Mouse (Mus musculus): ENCODE measurements around the gene Klhl5.
A peak's percentile ranks its signal among the peaks of the same experiment; 100 is the strongest.
"Not testable (repeated sequence)": the region's sequence is repeated elsewhere in the genome, so short reads cannot be mapped to it uniquely, and the experiment has no call there.

The Klhl5 gene

DNA sequence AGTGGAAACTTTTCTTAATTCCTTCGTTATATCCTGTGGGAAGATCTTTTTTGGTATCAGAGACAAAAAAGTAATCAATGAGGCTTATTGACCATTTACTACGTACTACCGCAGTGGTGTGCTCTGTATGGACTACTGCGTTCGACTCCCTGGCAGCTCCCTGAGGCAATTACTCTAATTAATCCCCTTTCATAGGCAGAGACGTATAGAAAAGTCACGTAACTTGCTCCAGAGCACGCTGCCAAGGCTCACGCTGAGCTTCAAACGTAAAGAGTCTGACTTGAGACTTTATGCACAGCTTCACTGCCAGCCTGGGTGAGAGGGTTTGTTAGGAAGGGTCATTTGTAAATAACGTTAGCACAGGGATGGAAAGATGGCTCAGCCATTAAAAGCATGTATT is 7.3 kb upstream of the Klhl5 start:
- DNase-seq, result no peak

GRCm38 (mm10) chr5:65101209-65101608 is 6.1 kb upstream of the Klhl5 start:
- DNase-seq, result no peak

- DNase-seq, result no peak
These were observed 5.7 kb upstream of the Klhl5 start for GRCm38 (mm10) chr5:65101621-65102020.

- no peak for DNase-seq
These were observed 5.2 kb upstream of the Klhl5 start for GRCm38 (mm10) chr5:65102026-65102640.

DNA sequence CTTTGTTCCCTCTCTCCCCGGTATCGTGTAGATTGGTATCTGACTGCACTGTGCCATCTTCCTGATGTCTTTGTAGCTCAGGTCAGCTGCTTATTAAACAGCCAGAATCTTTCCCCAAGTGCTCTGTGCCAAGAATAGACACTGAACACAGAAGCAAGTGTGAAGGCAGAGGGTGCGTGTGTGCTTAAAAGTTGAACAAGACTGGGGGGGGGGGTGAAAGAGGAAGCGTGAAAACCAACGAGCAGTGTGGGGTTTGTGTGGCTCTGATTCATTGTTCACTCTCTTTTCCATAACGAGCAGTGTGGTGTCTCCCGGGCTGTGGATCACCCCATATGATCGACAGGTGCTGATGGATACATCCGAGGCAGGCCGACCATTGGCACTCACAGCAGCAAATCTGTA is 4.7 kb upstream of the Klhl5 start:
- no peak for DNase-seq

DNA sequence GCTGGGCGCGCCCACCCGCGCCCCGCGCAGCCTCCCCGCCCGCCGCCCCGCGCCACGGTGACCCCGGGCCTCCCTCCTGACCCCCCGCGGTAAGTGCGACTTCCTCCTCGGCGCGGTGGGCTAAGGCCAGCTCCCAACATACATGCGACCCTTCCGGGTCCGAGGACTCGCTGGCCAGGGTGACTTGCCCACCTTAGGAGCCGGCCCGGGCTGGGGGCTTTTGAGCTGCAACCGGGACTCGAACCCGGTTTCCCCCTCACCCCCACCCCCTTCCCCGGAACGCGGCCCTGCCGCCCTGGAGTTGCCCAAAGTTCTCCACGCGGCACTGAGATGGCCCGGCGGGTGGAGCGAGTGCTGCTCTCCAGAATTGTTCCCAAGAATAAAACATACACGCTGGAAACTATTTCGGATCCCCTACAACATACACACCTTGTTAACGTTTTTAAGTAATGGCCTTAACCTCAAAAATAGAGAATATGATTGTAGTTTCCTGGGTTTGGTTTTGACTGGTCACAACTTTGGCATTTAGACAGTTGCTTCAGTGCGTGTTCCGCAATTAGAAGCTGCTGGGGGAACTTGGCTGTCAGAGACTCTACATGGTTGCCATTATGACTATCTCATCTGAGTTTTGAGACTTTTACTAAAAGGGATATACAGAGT is 564 bp downstream of the Klhl5 start:
- peak; percentile 22 for DNase-seq

GRCm38 (mm10) chr5:65112225-65112624 is 4.9 kb downstream of the Klhl5 start:
- not testable (repeated sequence) for DNase-seq

GRCm38 (mm10) chr5:65113323-65113722 is 6.0 kb downstream of the Klhl5 start:
- no peak for DNase-seq

GRCm38 (mm10) chr5:65116789-65117188 is 9.4 kb downstream of the Klhl5 start:
- DNase-seq, result no peak

DNA sequence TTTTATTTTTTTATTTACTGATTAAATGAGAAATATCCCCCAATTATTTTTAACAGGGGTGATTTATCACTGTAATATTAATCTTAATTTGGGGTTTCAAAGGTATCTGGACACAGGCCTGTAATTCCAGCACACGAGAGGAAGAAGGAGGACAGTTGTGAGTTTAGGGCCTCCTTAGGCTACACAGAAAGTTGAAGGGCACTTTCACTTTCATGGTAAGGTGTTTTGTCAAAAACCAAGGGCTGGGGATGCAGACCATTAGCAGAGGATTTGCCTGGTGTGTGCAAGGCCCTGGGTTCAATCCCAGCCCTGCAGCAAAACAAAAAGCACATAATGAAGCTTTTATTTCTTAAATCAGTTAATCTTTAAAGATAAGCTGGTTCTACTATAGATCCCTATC is 12.2 kb downstream of the Klhl5 start:
- no peak for DNase-seq

GRCm38 (mm10) chr5:65119918-65120317 is 12.6 kb downstream of the Klhl5 start:
- no peak for DNase-seq

DNA sequence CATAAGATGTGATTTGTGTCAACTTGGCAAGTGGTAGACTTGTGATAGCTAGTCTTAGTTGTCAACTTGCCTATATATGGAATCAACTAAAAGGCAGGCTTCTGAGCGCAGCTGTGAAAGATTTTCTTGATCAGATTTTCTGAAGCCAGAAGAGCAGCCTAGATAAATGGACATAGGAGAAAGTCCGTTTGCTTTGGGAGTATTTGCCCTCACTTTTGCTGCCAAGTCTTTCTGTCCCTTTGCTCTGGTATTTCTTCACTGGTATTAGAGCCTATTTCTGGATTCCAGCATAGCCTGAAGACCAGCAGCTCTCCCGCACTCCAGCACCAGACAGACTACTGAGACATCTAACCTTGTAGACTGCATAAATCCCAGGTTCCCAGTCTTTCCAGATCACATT is 15.3 kb downstream of the Klhl5 start:
- no peak for DNase-seq

DNA sequence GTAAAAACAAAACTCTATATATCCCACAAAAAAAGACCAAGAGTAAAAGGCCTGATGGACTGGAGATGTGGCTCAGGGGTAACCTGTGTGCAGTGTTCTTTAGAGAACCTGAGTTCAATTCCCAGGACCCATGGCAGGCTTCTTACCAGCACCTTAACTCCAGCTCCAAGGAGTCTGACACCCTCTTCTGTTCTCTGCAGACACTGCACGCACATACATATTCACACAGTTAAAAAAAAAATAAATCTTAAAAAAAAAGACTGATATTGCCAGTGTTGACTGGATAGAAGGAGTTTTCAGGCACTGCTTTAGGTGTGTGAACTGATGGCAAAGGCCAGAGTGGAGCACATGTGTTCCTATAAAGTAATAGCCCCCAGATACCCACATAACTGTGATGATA is 18.8 kb downstream of the Klhl5 start:
- DNase-seq, result no peak

- DNase-seq, result no peak
These were observed 21.1 kb downstream of the Klhl5 start for GRCm38 (mm10) chr5:65128481-65128880.

DNA sequence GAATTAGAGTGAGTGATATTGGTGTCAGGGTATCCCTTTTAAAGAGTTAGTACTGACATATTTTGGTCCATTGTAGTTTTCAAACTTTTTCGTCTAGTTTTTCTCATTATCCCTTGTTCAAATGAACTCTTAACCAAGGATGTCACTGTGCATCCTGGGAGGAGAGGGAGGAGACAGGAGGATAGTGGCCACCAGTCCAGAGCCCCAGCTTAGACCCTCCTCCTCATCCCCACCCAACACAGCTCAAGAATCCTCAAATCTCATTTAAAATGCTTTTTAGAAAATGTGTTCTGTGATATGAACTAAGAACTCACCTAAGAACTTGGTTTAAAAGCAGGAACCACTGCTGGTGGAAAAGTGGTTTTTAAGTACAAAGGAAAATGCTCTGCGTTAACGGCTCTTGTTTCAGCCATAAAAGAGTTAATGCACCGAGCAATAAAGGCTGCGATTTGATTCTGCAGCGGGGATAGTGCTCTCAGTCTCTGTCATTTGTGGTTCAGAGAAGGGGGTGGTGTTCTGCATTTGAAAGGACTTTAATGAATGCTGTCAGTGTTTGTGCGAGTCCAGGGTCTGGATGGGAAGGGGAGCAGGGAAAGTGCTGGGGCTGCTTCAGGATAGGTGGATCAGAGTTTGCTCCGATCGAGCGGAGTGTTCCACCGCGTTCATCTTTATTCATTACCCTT is 23.3 kb downstream of the Klhl5 start:
- no peak for DNase-seq

DNA sequence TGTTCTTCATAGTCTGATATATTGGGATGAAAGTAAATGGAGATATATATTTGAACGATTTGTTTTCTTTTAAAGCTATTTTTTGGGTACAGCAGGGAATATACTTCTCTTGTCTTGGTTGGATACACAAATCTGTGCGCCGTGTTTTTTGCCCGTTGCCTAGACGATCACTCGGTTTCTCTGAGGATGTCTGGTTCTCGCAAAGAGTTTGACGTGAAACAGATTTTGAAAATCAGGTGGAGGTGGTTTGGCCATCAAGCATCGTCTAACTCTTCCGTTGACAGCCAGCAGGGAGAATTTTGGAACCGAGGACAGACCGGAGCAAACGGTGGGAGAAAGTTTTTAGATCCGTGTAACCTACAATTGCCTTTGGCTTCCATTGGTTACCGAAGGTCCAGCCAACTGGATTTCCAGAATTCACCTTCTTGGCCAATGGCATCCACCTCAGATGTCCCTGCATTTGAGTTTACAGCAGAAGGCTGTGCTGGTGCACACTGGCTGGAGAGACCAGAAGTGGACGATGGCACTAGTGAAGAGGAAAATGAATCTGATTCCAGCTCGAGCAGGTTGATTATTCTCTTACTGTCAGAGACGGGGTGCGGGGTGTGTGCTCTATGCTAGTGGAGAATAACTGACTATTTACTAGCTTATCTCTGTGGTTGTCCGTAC is 24.0 kb downstream of the Klhl5 start:
- DNase-seq, result peak; percentile 23

- DNase-seq, result no peak
These were observed 28.8 kb downstream of the Klhl5 start for GRCm38 (mm10) chr5:65136159-65136558.

- no peak for DNase-seq
These were observed 29.7 kb downstream of the Klhl5 start for GRCm38 (mm10) chr5:65137073-65137472.

GRCm38 (mm10) chr5:65141242-65141641 is 33.9 kb downstream of the Klhl5 start:
- DNase-seq, result no peak

- DNase-seq, result no peak
These were observed 34.9 kb downstream of the Klhl5 start for GRCm38 (mm10) chr5:65142247-65142646.

DNA sequence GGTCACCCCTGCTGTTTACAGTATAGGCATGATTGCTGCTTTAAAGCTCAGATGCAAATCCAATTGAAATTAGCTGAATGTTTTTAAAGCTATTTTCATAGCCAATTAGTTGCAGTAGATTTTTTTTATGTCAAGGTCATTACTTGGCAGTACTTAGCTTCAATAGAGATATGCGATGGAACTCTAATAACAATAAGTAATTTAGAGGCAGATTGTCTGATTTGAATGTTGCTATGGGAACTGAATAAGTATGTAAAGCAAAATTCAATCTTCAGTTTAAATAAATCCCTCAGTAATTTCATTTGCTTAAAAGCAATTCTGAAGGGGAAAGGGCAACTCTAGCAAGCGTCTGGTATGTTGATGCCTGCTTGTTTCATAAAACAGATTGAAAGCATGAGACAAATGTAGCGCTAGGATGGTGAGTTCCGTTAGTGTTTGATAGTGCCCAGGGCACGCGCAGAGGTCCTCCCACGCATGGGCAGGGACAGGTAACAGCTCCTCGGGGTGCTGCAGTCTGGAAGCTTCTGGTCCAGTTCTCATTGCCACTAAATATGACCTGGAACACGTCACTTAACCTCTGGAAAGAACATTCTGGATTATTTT is 38.3 kb downstream of the Klhl5 start:
- DNase-seq, result no peak

DNA sequence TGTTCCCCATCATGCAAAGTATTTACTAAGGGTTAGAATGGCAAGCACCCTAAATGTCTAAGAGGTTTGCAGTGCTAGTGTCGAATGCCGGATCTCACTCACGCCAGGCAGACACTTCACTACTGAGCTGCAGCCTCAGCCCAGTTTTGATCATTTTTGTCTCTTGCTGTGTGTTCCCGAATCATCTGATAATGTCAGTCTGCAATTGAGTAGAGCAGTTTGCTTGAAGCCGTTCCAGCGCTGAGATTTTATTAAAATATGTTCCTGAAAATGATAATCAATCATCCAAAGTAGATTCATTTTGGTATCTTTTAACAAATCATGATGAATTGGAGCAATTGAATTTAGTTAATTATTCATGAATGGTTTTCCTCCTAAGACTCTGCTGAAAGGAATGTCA is 39.4 kb downstream of the Klhl5 start:
- DNase-seq, result no peak

GRCm38 (mm10) chr5:65149706-65150105 is 42.4 kb downstream of the Klhl5 start:
- DNase-seq, result no peak
